Mouse (Mus musculus) testis, adult 2 months (tissue): ENCODE measurements around the gene Dnaja3.

Source experiments
- CTCF ChIP-seq: fragments of 200-500 bp; IDR thresholded peaks from 2 replicates; pipeline ENCODE4 v1.5.1; 2012; ENCODE audit warnings: low read depth, mild to moderate bottlenecking, inconsistent platforms, low read length, moderate library complexity; ENCODE audit not compliant: control insufficient read depth, insufficient read depth, insufficient replicate concordance
- POLR2A ChIP-seq: fragments of 200-500 bp; IDR thresholded peaks from 2 replicates; pipeline ENCODE4 v1.6.1; 2012; ENCODE audit warnings: low read depth, mild to moderate bottlenecking, inconsistent platforms, low read length, moderate library complexity; ENCODE audit not compliant: control insufficient read depth

DNA sequence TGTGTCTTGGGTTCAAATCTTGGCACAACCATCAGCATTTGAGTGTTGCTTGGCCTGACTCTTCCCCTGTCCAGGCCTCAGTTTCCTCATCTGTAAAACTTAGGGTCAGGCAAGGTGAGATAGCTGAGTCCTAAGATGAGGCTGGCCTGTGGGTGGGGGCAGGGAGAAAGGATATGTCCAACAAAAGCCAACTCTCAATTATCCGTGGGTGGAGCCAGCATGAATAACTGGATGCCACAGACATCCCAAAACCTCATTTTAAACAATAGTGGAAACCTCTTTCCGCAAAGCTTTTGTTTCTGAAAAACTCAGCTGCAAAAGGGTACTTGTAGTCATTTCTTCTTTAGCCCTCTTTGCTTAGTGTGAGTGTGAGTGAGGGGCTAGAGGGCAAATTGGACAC, 43.0 kb upstream of the Dnaja3 start:
- TF ChIP-seq CTCF (no peak), POLR2A (no peak)
